Mouse (Mus musculus): ENCODE measurements around the gene Loxl4. TPM values are rescaled to one million over a fixed set of nuclear protein-coding genes. Genes with fewer than 3 reads are reported as not detected.
A peak's percentile ranks its signal among the peaks of the same experiment; 100 is the strongest.

Loxl4 gene
- polyA plus RNA-seq, 1 experiment from 2014 or later = 0.05 TPM

DNA sequence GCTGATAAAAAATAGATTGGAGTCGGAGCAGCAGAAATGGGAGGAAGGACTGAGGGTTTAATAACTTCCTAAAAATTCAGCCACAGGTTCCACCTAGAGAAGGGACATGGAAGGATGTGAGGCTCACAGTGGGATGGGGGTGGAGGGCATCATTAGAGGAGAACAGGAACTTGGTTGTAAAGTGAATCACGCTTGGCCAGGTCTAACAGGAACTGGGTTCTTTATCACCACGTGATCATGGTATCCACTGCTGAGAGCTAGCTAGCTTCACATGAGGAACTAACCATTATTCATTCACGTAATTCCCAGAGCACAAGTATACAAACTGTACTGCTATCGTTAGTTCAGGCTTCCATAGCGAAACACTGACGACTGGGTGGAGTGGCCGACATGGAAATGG is 26.9 kb upstream of the Loxl4 start:
- H3K4me3 ChIP-seq (replicated peaks) = no peak overlapping the region
- H3K9me3 ChIP-seq (replicated peaks) = no peaks in the 10 kb centered on the region
- no peaks in the 10 kb centered on the region for H3K36me3 ChIP-seq (replicated peaks)
- H3K4me1 ChIP-seq (replicated peaks) = no peaks in the 10 kb centered on the region
- H3K27ac ChIP-seq (replicated peaks) = no peak overlapping the region
- ATAC-seq (ENCODE audit: insufficient read depth) = no peak
- H3K9ac ChIP-seq = no peak overlapping the region
- WGBS (ENCODE audit: insufficient replicate concordance) = 28% methylated on average over 8 of the region's 8 CpGs
- no peak overlapping the region for H3K4me2 ChIP-seq
- H3K27me3 ChIP-seq = no peaks in the 10 kb centered on the region

DNA sequence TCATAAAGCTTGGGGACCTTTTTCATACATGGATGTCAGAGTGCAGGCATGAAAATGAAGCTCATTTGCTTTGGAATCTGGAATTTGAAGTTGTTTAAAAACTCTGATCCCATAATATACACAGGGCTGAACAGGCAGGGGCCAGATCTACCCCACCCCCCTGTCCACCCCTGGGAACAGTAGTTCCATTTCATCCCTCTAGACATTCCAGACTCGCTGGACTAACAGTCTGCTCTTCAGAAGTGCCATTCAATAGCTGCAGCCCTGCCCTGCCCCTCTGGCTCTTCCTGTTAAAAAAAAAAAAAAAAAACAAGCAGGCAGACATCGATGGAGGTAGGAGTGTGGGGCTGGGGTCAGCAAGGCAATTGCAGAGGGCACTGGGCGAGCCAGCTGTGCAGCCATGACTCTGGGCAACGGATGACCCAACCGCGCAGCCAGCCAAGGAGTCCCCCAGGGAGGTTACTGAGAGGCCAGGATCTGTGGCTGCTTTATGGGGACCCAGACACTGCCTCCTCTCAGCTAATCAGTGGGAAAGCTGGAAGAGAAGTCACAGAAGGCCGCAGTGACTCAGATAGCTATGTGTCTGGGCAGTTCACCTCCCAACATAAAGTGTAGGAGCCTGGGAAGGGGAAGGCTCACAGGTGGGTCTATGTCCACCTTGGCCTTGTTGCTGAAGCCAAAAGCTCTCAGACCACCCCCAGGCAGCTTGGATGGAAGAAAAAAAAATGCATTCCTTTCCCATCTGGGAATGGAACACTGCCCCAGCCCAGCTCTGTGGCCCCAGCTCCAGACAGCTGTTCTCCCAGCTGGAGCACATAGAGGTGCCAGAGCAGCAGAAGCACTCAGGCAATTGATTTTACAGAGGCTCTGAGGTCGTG is 26.2 kb upstream of the Loxl4 start:
- WGBS (ENCODE audit: insufficient replicate concordance) = 46% methylated on average over 8 of the region's 8 CpGs
- H3K4me2 ChIP-seq = no peak overlapping the region
- ATAC-seq (ENCODE audit: insufficient read depth) = no peak

DNA sequence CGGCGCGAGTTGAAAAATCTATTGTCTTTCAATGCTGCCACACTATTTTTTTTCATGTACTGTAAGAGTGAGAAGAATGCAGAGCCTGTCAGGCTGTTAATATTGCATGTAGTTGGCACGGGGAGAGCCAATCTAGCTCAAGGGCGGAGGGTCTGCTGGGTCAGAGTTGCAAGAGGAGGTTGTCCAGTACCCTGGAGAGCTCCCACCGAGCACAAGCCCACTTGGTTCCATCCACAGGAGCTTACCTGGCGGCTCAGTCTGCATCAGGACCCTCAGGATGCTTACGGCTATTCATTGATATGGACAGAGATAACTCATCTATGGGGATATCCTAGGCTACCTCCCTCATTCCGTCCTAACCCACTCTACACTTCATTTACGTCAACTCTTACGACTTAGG is 24.0 kb upstream of the Loxl4 start:
- Histone ChIP-seq H3K27me3 (peaks cover 9% of the 10 kb centered on the region), H3K36me3 (replicated peaks) (no peaks in the 10 kb centered on the region), H3K27ac (replicated peaks) (no peak overlapping the region), H3K4me3 (replicated peaks) (no peak overlapping the region), H3K9me3 (replicated peaks) (no peaks in the 10 kb centered on the region), H3K9ac (no peak overlapping the region), H3K4me2 (no peak overlapping the region), H3K4me1 (replicated peaks) (no peaks in the 10 kb centered on the region)
- no peak for ATAC-seq (ENCODE audit: insufficient read depth)
- WGBS (ENCODE audit: insufficient replicate concordance) = 42% methylated on average over 11 of the region's 11 CpGs

More for the DNA sequence above, 26.2 kb upstream of the Loxl4 start:
- Histone ChIP-seq H3K27me3 (no peaks in the 10 kb centered on the region), H3K4me3 (replicated peaks) (no peak overlapping the region), H3K27ac (replicated peaks) (no peak overlapping the region), H3K9ac (no peak overlapping the region), H3K9me3 (replicated peaks) (no peaks in the 10 kb centered on the region), H3K4me1 (replicated peaks) (no peaks in the 10 kb centered on the region), H3K36me3 (replicated peaks) (no peaks in the 10 kb centered on the region)

GRCm38 (mm10) chr19:42633650-42634049 is 21.0 kb upstream of the Loxl4 start:
- H3K9me3 ChIP-seq (replicated peaks) = no peaks in the 10 kb centered on the region
- ATAC-seq (ENCODE audit: insufficient read depth) = no peak
- H3K27me3 ChIP-seq = peaks cover 21% of the 10 kb centered on the region
- no peaks in the 10 kb centered on the region for H3K36me3 ChIP-seq (replicated peaks)
- no peak overlapping the region for H3K4me3 ChIP-seq (replicated peaks)
- no peaks in the 10 kb centered on the region for H3K4me1 ChIP-seq (replicated peaks)
- no peak overlapping the region for H3K9ac ChIP-seq
- WGBS (ENCODE audit: insufficient replicate concordance) = 53% methylated on average over 2 of the region's 2 CpGs
- H3K27ac ChIP-seq (replicated peaks) = no peak overlapping the region
- H3K4me2 ChIP-seq = no peak overlapping the region

DNA sequence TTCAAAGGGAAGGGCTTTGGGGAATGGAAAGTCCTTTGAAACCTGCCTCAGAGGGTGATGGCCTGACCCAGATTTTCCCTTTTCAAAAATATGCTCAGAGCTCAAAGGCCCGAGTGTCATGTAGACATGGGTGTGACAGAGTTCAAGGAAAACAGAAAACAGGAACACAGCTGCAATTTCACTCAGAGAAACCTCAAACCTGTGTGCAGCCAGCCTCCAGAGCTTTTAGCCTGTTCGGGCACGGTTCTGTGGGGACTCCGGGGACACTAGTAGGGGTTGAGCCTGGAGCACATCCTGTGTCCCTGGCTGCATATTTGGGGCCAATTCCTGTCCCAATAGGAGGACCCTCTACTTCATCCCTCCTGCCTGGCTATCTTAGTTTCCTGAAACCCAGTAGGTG is 19.7 kb upstream of the Loxl4 start:
- WGBS (ENCODE audit: insufficient replicate concordance) = 53% methylated on average over 4 of the region's 4 CpGs
- no peak for ATAC-seq (ENCODE audit: insufficient read depth)
- H3K4me2 ChIP-seq = no peak overlapping the region
- no peak overlapping the region for H3K4me3 ChIP-seq (replicated peaks)
- no peak overlapping the region for H3K27ac ChIP-seq (replicated peaks)
- H3K36me3 ChIP-seq (replicated peaks) = no peaks in the 10 kb centered on the region
- H3K9ac ChIP-seq = no peak overlapping the region
- no peaks in the 10 kb centered on the region for H3K9me3 ChIP-seq (replicated peaks)
- no peaks in the 10 kb centered on the region for H3K4me1 ChIP-seq (replicated peaks)
- H3K27me3 ChIP-seq = peaks cover 21% of the 10 kb centered on the region

- Histone ChIP-seq H3K36me3 (replicated peaks) (no peaks in the 10 kb centered on the region), H3K9ac (no peak overlapping the region), H3K4me1 (replicated peaks) (no peaks in the 10 kb centered on the region), H3K9me3 (replicated peaks) (no peaks in the 10 kb centered on the region), H3K27me3 (peaks cover 21% of the 10 kb centered on the region), H3K4me3 (replicated peaks) (no peak overlapping the region), H3K4me2 (no peak overlapping the region), H3K27ac (replicated peaks) (no peak overlapping the region)
- 7% methylated on average over 8 of the region's 8 CpGs for WGBS (ENCODE audit: insufficient replicate concordance)
- ATAC-seq (ENCODE audit: insufficient read depth) = no peak
Measured at GRCm38 (mm10) chr19:42631541-42631961, 18.9 kb upstream of the Loxl4 start.

- ATAC-seq (ENCODE audit: insufficient read depth) = no peak
- Histone ChIP-seq H3K27me3 (peaks cover 21% of the 10 kb centered on the region), H3K27ac (replicated peaks) (no peak overlapping the region), H3K9ac (no peak overlapping the region), H3K4me3 (replicated peaks) (no peak overlapping the region), H3K4me1 (replicated peaks) (no peaks in the 10 kb centered on the region), H3K4me2 (no peak overlapping the region), H3K36me3 (replicated peaks) (no peaks in the 10 kb centered on the region), H3K9me3 (replicated peaks) (no peaks in the 10 kb centered on the region)
- WGBS (ENCODE audit: insufficient replicate concordance) = 72% methylated on average over 6 of the region's 6 CpGs
Measured at GRCm38 (mm10) chr19:42628068-42628467, 15.5 kb upstream of the Loxl4 start.

GRCm38 (mm10) chr19:42613647-42614225 is 1.1 kb upstream of the Loxl4 start:
- 56% methylated on average over 7 of the region's 7 CpGs for WGBS (ENCODE audit: insufficient replicate concordance)
- ATAC-seq (ENCODE audit: insufficient read depth) = no peak

DNA sequence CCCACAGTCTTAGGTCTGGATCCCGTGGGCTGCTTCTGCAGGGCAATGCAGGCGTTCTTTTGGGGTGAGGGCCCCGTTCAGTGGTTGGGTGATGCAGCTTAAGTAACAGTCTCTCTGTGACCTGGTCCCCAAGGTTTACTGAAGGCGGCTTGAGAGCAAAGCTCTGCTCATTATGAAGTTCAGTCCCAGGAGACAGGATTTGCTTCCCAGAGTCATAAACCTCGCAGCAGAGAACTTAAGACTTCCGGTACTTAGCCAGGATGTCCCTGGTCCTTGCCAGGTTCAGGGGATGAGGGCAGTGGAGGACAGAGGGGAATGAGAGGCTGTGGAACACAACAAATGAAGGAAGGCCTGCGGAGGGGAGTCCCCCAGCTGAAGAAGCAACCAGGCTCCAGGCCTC is 503 bp upstream of the Loxl4 start:
- Histone ChIP-seq H3K27me3 (peaks cover 49% of the 10 kb centered on the region), H3K9me3 (replicated peaks) (no peaks in the 10 kb centered on the region), H3K9ac (no peak overlapping the region), H3K27ac (replicated peaks) (no peak overlapping the region), H3K36me3 (replicated peaks) (no peaks in the 10 kb centered on the region), H3K4me2 (peak overlapping the region; percentile 58), H3K4me3 (replicated peaks) (peak overlapping the region; percentile 31), H3K4me1 (replicated peaks) (no peaks in the 10 kb centered on the region)
- WGBS (ENCODE audit: insufficient replicate concordance) = 17% methylated on average over 7 of the region's 7 CpGs
- no peak for ATAC-seq (ENCODE audit: insufficient read depth)

More at GRCm38 (mm10) chr19:42613647-42614225, 1.1 kb upstream of the Loxl4 start:
- H3K4me1 ChIP-seq (replicated peaks) = no peaks in the 10 kb centered on the region
- peaks cover 49% of the 10 kb centered on the region for H3K27me3 ChIP-seq
- no peak overlapping the region for H3K4me3 ChIP-seq (replicated peaks)
- H3K27ac ChIP-seq (replicated peaks) = no peak overlapping the region
- no peaks in the 10 kb centered on the region for H3K9me3 ChIP-seq (replicated peaks)
- no peak overlapping the region for H3K4me2 ChIP-seq
- H3K36me3 ChIP-seq (replicated peaks) = no peaks in the 10 kb centered on the region
- H3K9ac ChIP-seq = no peak overlapping the region

- H3K36me3 ChIP-seq (replicated peaks) = no peaks in the 10 kb centered on the region
- H3K4me3 ChIP-seq (replicated peaks) = no peak overlapping the region
- H3K4me1 ChIP-seq (replicated peaks) = no peaks in the 10 kb centered on the region
- H3K27me3 ChIP-seq = peaks cover 48% of the 10 kb centered on the region
- WGBS (ENCODE audit: insufficient replicate concordance) = 41% methylated on average over 4 of the region's 4 CpGs
- no peak overlapping the region for H3K4me2 ChIP-seq
- no peaks in the 10 kb centered on the region for H3K9me3 ChIP-seq (replicated peaks)
- H3K9ac ChIP-seq = no peak overlapping the region
- no peak overlapping the region for H3K27ac ChIP-seq (replicated peaks)
- no peak for ATAC-seq (ENCODE audit: insufficient read depth)
Measured at GRCm38 (mm10) chr19:42611746-42612145, 867 bp downstream of the Loxl4 start.

- Histone ChIP-seq H3K4me3 (replicated peaks) (no peak overlapping the region), H3K4me1 (replicated peaks) (no peaks in the 10 kb centered on the region), H3K9ac (no peak overlapping the region), H3K4me2 (no peak overlapping the region), H3K27me3 (peaks cover 38% of the 10 kb centered on the region), H3K36me3 (replicated peaks) (no peaks in the 10 kb centered on the region), H3K27ac (replicated peaks) (no peak overlapping the region), H3K9me3 (replicated peaks) (no peaks in the 10 kb centered on the region)
- ATAC-seq (ENCODE audit: insufficient read depth) = no peak
- WGBS (ENCODE audit: insufficient replicate concordance) = 85% methylated on average over 3 of the region's 3 CpGs
Measured at GRCm38 (mm10) chr19:42609716-42610115, 2.9 kb downstream of the Loxl4 start.

All from liver, embryonic 15.5 days (tissue).